Mouse (Mus musculus): ENCODE data around the gene Gm20425.

DNA sequence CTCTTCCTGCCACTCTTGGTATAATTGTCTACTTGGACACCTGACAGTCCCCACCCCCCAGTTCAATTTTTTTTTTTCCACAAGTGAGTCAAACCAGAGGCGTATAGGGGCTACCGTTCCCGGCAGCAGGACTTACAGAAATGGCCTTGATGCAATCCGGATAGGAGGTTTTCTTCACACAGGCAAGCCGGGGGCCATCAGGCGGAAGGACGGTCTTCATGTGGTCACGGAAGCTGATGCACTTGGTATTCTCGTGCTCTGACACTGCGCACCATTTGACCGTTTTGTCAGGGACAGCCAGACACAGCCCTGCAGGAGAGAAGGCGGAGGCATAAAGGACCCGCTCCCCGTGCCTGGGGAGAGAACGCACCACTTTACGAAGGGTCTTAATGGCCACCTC lies 2.3 kb downstream of the Gm20425 start:
- TF ChIP-seq POLR2A (IDR thresholded peaks at IDR 0.05; ENCODE audit: insufficient read depth, low read depth, low read length) (no peak), CTCF (IDR thresholded peaks at IDR 0.05; ENCODE audit: insufficient read depth, low read depth, low read length) (no peak)

All from olfactory bulb, adult 2 months (tissue).